Comparison of ENCODE assay signal across 13 mouse cellular contexts in the genomic region with DNA sequence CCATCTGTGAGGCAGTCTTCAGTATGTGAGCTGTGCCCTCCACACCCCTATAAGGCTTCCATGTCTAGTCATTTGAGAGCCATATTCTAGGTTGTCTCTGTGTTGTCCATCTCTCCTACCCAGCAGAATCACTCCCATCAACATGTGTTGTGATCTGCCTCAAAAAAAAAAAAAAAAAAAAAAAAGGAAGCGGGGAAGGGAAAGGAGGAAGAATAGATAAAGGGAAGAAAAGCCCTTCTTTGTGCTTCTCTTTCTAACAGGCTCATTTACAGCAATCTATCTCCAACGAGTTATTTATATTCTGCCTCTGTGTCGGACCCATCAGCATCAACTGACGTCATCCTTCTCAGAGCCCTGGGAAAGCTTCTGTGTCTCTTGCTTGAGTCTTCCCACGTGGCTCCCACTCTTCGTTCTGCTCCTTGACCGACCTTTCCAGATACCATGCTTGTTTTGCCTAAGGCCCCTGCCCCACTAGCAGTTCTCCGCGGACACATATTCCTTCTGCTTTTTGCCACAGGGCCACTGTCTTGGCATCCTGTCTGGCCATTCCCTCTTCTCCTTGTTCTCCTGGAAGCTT.
"Had no signal": no experiment of that assay in that cellular context is flagged by ENCODE, and none has a peak within 500 bp of the region (broad histone marks: within the 10 kb centered on the region; RNA-seq: fewer than 3 reads in every experiment).

No protein-coding gene starts in this region.

- ATAC-seq: midbrain, embryonic 15.5 days had no signal

- DNase-seq: kidney, adult 2 months; kidney, postnatal 36 days; liver, embryonic 13.5 days; lung, adult 2 months; lung, postnatal 14 days; lung, postnatal 4 days; thymus, adult 18-20 months; thymus, postnatal 36 days had no signal

- H3K27ac ChIP-seq: kidney, postnatal 0 days; liver, embryonic 13.5 days; midbrain, embryonic 12.5 days; midbrain, embryonic 15.5 days; neural tube, embryonic 12.5 days; neural tube, embryonic 15.5 days had no signal

- H3K4me1 ChIP-seq: liver, embryonic 13.5 days; midbrain, embryonic 12.5 days; midbrain, embryonic 15.5 days; neural tube, embryonic 12.5 days; neural tube, embryonic 15.5 days had no signal

- H3K4me3 ChIP-seq: liver, embryonic 13.5 days; midbrain, embryonic 12.5 days; midbrain, embryonic 15.5 days; neural tube, embryonic 12.5 days; neural tube, embryonic 15.5 days had no signal

- H3K36me3 ChIP-seq: liver, embryonic 13.5 days; midbrain, embryonic 12.5 days; midbrain, embryonic 15.5 days; neural tube, embryonic 12.5 days; neural tube, embryonic 15.5 days had no signal

- H3K9ac ChIP-seq: liver, embryonic 13.5 days; midbrain, embryonic 12.5 days; midbrain, embryonic 15.5 days; neural tube, embryonic 12.5 days; neural tube, embryonic 15.5 days had no signal

- H3K9me3 ChIP-seq: liver, embryonic 13.5 days; midbrain, embryonic 12.5 days; midbrain, embryonic 15.5 days; neural tube, embryonic 12.5 days; neural tube, embryonic 15.5 days had no signal

- H3K27me3 ChIP-seq: liver, embryonic 13.5 days; midbrain, embryonic 12.5 days; midbrain, embryonic 15.5 days; neural tube, embryonic 12.5 days; neural tube, embryonic 15.5 days had no signal
